Mouse (Mus musculus) midbrain, embryonic 11.5 days (tissue): Measurements from ENCODE around the gene Xiap. TPM values are rescaled to one million over a fixed set of nuclear protein-coding genes. Genes with fewer than 3 reads are reported as not detected.
"Not testable (repeated sequence)": the region's sequence is repeated elsewhere in the genome, so short reads cannot be mapped to it uniquely, and the experiment has no call there.

ENCODE experiments used
- ATAC-seq: fragments of 200-750 bp; cut with Nextera tagmentation; 2 replicates; pipeline ENCODE4 v1.8.0; 2017; ENCODE audit warnings: moderate TSS enrichment, moderate library complexity; ENCODE audit not compliant: low FRiP score
- DNase-seq: peaks from one replicate; pipeline ENCODE4 v3.0.0; 2015; ENCODE audit warnings: low spot score; ENCODE audit errors: missing footprints
- H3K27ac ChIP-seq: fragments of 300-500 bp; sonication (generic); 2 replicates; pipeline ENCODE4 v1.5.1; 2014; ENCODE audit warnings: low read depth, low read length
- H3K27me3 ChIP-seq: fragments of 300-500 bp; sonication (generic); 2 replicates; pipeline ENCODE4 v1.6.1; 2014; ENCODE audit warnings: mild to moderate bottlenecking, low read length, moderate library complexity, mixed read lengths; ENCODE audit not compliant: control insufficient read depth, insufficient read depth
- H3K36me3 ChIP-seq: fragments of 300-500 bp; sonication (generic); 2 replicates; pipeline ENCODE4 v1.6.1; 2014; ENCODE audit warnings: mild to moderate bottlenecking, low read length, moderate library complexity, mixed read lengths; ENCODE audit not compliant: control insufficient read depth, insufficient read depth
- H3K4me1 ChIP-seq: fragments of 300-500 bp; sonication (generic); 2 replicates; pipeline ENCODE4 v1.6.1; 2014; ENCODE audit warnings: low read length; ENCODE audit not compliant: control insufficient read depth, insufficient read depth
- H3K4me2 ChIP-seq: fragments of 300-500 bp; sonication (generic); 2 replicates; pipeline ENCODE4 v1.6.1; 2014; ENCODE audit warnings: mild to moderate bottlenecking, moderate library complexity
- H3K4me3 ChIP-seq: fragments of 300-500 bp; sonication (generic); 2 replicates; pipeline ENCODE4 v1.5.1; 2014; ENCODE audit warnings: low read depth, low read length
- H3K9ac ChIP-seq: fragments of 300-500 bp; sonication (generic); 2 replicates; pipeline ENCODE4 v1.6.1; 2014; ENCODE audit warnings: low read length
- H3K9me3 ChIP-seq: fragments of 300-500 bp; sonication (generic); 2 replicates; pipeline ENCODE4 v1.6.1; 2016; ENCODE audit warnings: low read length; ENCODE audit not compliant: control insufficient read depth
- WGBS: fragments of 180-500 bp; shearing (Covaris S2); extraction: QIAGEN DNeasy Blood & Tissue Kit; methylation state at CpG from one replicate; pipeline ENCODE4 v1.1.7; 2014; 5-methylcytosine and 5-hydroxymethylcytosine counted together
- polyA plus RNA-seq: library from polyadenylated mRNA; unstranded; fragments of >200 nt; fragmentation: Nextera tagmentation; extraction: Ambion mirVana; gene quantifications from 2 replicates; pipeline ENCODE4 v1.2.1, GENCODE M21; 2014

Xiap gene
- 12.7 and 13.7 TPM in 2 replicates for polyA plus RNA-seq

DNA sequence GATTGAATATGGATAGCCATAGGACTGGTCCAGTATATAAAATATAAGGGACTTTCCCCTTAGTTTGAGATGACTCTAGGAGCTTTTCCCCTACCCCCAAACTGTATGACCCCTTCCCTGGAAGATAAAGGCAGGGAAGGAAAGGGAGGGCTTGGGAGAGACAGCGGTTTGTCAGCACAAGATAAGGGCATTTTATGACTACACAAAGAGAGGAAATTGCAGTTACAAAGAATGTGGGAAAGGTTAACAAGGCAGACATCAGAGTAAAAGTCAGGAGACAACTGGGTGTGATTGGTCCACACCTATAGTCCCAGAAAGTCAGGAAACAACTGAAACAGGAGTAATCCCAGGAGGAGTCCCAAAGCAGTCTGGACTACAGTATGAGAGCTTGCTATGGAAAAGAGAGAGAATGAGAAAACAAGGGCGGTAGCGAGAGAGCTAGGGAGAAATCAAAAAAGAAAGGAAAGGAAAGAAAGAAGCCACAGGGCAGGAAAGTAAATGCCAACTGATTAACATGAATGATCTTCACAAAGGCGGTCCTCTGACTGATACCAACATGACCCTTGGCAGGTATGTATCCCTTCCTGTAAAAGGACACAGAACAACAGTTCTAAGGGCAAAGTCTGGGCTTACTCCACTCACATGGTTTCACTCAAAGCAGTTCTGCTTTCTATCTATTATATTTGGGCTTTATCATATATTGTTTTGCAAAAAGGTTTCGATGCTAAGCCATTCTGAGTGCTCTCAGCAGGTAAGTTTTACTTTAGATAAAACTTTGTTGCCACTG, at the start of gene Xiap:
Gene Xiap (plus strand): TSS at position 398 of the 787 bp plus-strand sequence.
- 90% methylated on average over 5 of the region's 5 CpGs for WGBS
- Histone ChIP-seq H3K27ac (no peak within 1 kb of the TSS), H3K9me3 (no peaks in the 10 kb centered on the region), H3K36me3 (no peaks in the 10 kb centered on the region), H3K4me3 (no peak within 1 kb of the TSS), H3K4me2 (no peak within 1 kb of the TSS), H3K27me3 (no peaks in the 10 kb centered on the region), H3K9ac (no peak within 1 kb of the TSS), H3K4me1 (no peaks in the 10 kb centered on the region)
- ATAC-seq = no peak
- DNase-seq = no peak

GRCm38 (mm10) chrX:42012677-42013208, 46.7 kb upstream of the Xiap start:
- Histone ChIP-seq H3K9ac (no peak overlapping the region), H3K4me1 (no peaks in the 10 kb centered on the region), H3K4me3 (no peak overlapping the region), H3K9me3 (no peaks in the 10 kb centered on the region), H3K36me3 (no peaks in the 10 kb centered on the region), H3K27me3 (no peaks in the 10 kb centered on the region), H3K27ac (no peak overlapping the region), H3K4me2 (no peak overlapping the region)
- WGBS = 92% methylated on average over 2 of the region's 2 CpGs
- ATAC-seq (no peak), DNase-seq (no peak)

- Histone ChIP-seq H3K36me3 (no peaks in the 10 kb centered on the region), H3K4me1 (no peaks in the 10 kb centered on the region), H3K4me2 (no peak overlapping the region), H3K4me3 (no peak overlapping the region), H3K9me3 (no peaks in the 10 kb centered on the region), H3K27ac (no peak overlapping the region), H3K27me3 (no peaks in the 10 kb centered on the region), H3K9ac (no peak overlapping the region)
- 77% methylated on average over 3 of the region's 3 CpGs for WGBS
- ATAC-seq = no peak
- DNase-seq = no peak
Observed at GRCm38 (mm10) chrX:42013776-42014175, 45.7 kb upstream of the Xiap start.

DNA sequence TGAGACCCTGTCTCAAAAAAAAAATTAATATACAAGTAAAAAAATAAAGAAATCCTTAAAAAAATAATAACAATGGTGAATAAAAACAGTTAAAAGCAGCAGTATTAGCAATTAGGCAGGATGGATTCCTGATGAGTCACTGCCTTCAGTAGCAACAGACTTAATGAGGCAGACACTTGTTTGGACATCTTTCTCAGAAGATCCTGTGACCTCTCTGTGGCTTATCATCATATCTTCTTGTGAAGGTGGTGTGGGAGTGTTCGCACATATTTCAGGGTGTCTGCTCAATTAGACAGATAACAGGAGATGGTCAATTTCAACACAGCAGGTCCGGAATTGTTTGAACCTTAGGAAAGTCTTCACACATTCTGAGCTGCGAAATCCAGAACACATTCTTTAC, 45.0 kb upstream of the Xiap start:
- WGBS = 91% methylated on average over 3 of the region's 3 CpGs
- DNase-seq (no peak), ATAC-seq (no peak)
- no peaks in the 10 kb centered on the region for H3K4me1 ChIP-seq
- H3K4me2 ChIP-seq = no peak overlapping the region
- H3K9me3 ChIP-seq = no peaks in the 10 kb centered on the region
- H3K9ac ChIP-seq = no peak overlapping the region
- no peak overlapping the region for H3K27ac ChIP-seq
- no peak overlapping the region for H3K4me3 ChIP-seq
- no peaks in the 10 kb centered on the region for H3K27me3 ChIP-seq
- no peaks in the 10 kb centered on the region for H3K36me3 ChIP-seq

DNA sequence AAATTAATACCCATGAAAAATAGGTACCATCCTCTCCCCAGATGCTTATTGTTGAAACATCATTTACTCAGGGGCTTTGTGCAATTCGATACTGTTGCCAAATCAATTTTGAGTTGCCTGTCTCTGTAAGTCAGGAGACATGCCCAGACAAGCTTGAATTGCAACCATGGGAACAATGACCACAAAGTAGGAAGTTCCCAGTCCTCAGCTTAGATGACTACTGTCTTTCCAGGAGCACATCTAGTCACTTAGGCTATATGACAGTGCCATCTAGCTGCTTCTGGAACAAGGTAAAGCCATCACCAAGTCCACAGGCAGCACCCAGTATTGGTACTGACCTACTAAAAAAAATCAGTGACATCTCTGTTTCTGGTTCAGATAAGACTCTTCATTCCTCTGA, 41.4 kb upstream of the Xiap start:
- 54% methylated on average over 1 of the region's 1 CpGs for WGBS

DNA sequence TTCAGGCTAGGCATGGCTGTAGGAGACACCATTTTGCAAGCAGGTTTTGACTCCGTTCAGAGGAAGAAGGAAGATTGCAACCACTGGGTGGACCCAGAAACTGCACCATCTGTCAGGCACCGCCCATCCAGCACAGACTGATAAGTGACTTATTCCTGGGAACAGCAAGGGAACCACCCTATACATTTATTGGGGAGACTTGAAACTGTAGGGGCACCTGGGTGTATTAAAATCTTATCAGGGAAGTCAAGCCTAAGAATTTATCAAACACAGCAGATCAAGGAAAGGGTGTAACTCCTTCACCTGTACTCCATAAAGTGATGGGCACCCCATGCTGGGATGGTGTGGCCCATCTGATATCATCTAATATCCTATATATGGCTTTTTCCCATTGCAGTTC, 40.0 kb upstream of the Xiap start:
- Histone ChIP-seq H3K4me1 (no peaks in the 10 kb centered on the region), H3K4me2 (no peak overlapping the region), H3K9ac (no peak overlapping the region), H3K27ac (no peak overlapping the region), H3K4me3 (no peak overlapping the region), H3K9me3 (no peaks in the 10 kb centered on the region), H3K36me3 (no peaks in the 10 kb centered on the region), H3K27me3 (no peaks in the 10 kb centered on the region)
- ATAC-seq (no peak), DNase-seq (no peak)
- WGBS = 78% methylated on average over 2 of the region's 2 CpGs

More for the DNA sequence above, 41.4 kb upstream of the Xiap start:
- no peak for DNase-seq
- no peak overlapping the region for H3K4me2 ChIP-seq
- no peak overlapping the region for H3K9ac ChIP-seq
- H3K9me3 ChIP-seq = no peaks in the 10 kb centered on the region
- no peaks in the 10 kb centered on the region for H3K27me3 ChIP-seq
- H3K4me3 ChIP-seq = no peak overlapping the region
- H3K4me1 ChIP-seq = no peaks in the 10 kb centered on the region
- no peaks in the 10 kb centered on the region for H3K36me3 ChIP-seq
- ATAC-seq = no peak
- no peak overlapping the region for H3K27ac ChIP-seq

DNA sequence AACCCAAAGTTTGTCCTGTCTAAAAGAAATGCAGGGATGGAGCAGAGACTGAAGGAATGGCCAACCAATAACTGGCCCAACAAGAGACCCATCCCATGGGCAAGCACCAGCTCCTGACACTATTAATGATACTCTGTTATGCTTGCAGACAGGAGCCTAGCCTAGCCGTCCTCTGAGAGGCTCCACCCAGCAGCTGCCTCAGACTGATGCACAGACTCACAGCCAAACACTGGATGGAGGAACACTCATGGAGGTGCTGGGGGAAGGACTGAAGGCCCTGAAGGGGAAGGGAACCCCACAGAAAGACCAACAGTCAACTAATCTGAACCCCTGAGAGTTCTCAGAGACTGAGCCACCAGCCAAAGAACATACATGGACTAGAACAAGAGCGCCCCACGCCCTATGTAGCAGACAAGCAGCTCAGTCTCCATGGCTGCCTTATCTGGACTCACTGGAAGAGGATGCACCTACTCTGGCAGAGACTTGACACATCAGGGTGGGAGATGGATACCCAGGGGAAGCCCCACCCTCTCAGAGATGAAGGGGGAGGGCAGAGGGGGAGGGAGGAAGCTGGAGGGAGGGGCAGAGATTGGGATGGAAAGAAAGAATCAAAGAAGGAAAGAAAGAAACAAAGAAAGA, 33.6 kb upstream of the Xiap start:
- not testable (repeated sequence) for H3K4me1 ChIP-seq, H3K9me3 ChIP-seq, ATAC-seq, DNase-seq, H3K4me3 ChIP-seq, H3K27me3 ChIP-seq, H3K27ac ChIP-seq, H3K36me3 ChIP-seq, H3K4me2 ChIP-seq, H3K9ac ChIP-seq
- whole genome bisulfite sequencing = 80% methylated on average over 2 of the region's 3 CpGs

DNA sequence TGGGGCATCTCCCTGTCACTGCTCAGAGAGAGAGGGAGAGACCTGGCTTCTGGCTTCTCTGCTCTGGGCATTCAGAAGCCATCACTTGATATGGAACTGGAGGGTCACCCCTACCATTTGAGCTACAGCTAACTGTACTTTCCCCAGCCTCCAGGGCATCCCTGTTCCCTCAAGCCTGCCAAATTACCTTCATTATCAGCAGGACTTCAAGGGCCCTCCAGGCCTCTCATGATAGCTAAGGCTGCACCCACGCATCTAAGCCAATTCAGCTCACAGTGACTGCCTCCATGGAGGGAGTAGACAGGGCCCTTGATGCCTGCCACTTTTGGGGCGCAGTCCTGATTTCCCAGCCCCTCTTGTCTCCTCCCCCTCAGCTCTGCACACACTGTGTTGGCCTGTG, 32.5 kb upstream of the Xiap start:
- WGBS = 60% methylated on average over 2 of the region's 2 CpGs
- H3K9ac ChIP-seq, H3K4me2 ChIP-seq, H3K4me3 ChIP-seq, H3K27me3 ChIP-seq, H3K4me1 ChIP-seq, H3K27ac ChIP-seq, H3K36me3 ChIP-seq, DNase-seq, ATAC-seq, H3K9me3 ChIP-seq: not testable (repeated sequence)

DNA sequence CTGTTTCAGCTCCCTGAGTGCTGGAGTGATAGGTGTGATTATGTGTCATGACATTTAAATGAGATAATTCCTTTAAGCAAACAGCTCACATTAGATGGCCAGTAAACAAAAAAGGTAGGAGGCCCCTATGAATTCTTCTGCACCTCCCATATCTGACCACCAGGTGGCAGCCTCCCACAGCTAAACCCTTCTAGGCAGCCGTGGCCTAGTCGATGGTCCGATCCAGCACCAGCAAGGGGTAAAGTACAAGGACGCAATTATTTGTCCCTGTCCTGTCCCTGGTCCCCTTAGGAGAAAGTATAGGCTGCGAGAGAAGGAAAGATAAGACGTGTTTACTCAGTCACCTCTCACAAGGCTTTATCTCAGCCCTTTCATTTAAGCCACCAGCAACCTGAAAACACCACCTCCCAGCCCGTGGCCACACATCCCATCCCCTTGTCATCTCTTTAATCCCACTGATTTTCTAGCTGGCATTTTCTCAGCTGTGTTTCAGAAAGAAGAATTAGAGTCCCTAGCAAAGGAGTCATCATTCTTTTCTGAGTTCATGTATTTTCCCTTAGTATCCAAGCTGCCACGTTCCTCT, 26.3 kb upstream of the Xiap start:
- H3K4me2 ChIP-seq = no peak overlapping the region
- WGBS = 40% methylated on average over 8 of the region's 8 CpGs
- no peaks in the 10 kb centered on the region for H3K36me3 ChIP-seq
- H3K4me3 ChIP-seq = no peak overlapping the region
- peak; percentile 82 for ATAC-seq
- no peaks in the 10 kb centered on the region for H3K4me1 ChIP-seq
- H3K27ac ChIP-seq = no peak overlapping the region
- peak; percentile 95 for DNase-seq
- no peak overlapping the region for H3K9ac ChIP-seq
- no peaks in the 10 kb centered on the region for H3K9me3 ChIP-seq
- no peaks in the 10 kb centered on the region for H3K27me3 ChIP-seq
